Mouse (Mus musculus) heart, adult 9 months (tissue): ENCODE data around the gene 4930550C14Rik.

ENCODE experiments used
- DNase-seq, 2 experiments: peaks; one replicate each; pipeline ENCODE4 v3.0.0; 2022; ENCODE audit warnings: low spot score in 2 of 2

4930550C14Rik gene

DNA sequence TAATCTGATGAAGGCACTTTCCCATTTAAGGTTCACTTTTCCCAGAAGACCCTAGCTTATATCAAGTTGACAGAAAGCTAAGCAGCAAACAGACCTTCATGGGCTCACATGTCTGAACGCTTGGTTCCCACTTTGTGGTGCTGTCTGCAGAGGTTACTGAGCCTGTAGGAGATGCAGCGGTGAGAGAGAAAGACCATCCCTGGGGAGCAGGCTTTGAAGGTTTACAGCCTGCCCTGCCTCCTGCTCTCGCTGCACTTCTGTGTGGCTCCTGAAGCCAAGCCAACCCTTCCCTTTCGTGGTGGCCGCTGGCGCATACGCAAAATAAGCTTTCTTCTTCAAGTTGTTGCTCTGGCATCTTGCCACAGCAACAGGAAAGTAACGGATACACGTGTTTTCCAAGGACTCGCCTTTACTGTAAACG lies at the start of gene 4930550C14Rik:
4930550C14Rik (plus strand) TSS at position 35 of the 421 bp plus-strand sequence.
- peak; percentile 18 to 46 for DNase-seq

DNA sequence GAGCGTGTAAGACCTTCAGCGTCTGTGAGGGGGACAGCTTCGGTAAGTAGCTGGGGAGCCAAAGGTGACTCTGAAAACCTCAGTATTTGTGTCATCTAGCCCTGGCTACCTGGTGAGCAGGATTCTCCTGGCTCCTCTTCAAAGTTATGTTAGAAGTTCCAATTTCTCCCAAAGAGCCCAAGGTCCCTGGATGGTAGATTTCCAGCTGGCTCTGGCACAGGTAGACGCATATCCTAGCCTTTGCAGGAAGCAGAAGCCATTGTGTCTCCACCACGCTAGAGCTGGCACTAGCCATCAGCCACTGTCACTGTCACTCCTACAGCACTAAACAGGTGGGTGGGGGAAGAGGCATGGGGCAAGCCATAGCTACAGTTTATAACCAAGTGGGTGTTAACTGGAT lies 49.0 kb upstream of the 4930550C14Rik start:
- DNase-seq, result no peak

DNA sequence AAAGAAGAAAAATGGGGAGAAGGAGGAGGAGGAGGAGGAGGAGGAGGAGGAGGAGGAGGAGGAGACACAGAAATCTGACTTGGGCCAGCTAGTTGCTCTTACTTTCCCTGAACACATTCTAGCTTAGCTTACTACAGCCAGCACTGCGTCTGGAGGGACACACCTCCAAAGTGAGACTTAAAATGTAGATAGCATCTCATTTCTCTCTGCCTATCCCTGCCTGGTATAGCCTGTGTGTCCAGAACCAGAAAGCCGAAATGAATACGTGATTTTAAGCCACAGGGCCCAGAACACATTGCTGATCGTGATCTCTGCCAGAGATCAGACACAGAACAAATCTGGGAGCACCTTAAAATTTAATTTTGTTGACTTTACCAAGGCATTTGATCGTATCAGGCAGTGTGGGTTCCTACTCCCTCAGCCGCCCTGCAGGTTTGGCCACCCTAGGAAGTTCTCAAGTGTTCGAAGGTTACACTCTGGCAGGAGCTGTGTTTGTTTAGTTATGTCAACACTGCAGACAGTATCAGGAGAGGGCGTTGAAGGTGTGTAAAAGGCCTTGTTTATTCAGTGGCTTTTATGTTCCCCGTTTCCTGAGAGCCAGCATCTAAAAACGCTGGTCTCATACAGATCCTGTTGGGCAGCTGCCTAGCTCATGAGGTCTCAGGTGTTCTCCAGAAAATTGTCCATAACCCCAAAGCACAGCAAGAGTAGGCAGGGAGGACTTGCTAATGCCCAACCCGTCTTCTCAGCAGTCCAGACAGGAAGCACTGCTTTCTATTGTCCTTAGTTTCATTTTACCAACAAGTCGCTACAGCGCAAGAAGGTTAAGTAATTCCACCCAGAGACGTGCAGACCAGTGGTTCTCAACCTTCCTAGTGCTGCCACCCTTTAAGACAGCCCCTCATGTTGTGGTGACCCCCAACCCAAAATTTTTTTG lies 45.6 kb upstream of the 4930550C14Rik start:
- no peak for DNase-seq

DNA sequence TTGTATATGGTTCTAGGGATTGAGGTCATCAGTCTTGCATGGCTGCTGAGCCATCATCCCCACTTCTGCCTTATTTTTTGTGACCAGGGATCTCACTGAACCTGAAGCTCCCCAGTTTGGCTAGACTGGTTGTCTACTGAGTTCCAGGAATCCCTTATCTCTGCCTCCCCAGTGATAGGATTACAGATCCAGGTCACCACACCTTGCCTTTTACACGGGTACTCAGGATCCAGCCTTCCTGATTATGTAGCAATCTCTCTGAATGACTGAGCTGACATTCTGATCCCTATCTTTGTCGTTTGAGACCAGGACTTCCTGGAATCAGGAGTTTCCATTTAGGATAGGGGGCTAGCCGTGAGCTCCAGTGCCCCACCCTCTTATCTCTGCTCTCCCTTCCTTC lies 30.8 kb upstream of the 4930550C14Rik start:
- DNase-seq, result no peak

DNA sequence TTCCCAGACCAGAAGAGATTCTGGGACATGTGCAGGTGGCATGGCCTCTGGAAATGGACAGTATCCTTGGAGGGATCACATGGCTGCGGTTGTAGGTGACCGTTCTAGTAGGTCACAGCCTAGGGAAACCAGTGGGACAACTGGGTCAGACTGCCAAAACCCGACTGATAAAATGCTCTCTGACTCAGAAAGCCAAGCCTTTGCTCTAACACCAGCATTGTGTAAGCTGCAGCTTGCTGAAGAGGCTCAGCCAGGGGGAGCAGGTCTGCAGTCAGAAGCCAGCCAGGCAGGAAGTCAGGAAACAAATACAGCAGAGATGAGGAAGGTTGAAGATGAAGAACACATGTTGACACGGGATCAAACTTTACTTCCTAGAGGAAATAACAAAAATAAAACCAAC lies 26.2 kb upstream of the 4930550C14Rik start:
- peak; percentile 38 to 44 for DNase-seq

DNA sequence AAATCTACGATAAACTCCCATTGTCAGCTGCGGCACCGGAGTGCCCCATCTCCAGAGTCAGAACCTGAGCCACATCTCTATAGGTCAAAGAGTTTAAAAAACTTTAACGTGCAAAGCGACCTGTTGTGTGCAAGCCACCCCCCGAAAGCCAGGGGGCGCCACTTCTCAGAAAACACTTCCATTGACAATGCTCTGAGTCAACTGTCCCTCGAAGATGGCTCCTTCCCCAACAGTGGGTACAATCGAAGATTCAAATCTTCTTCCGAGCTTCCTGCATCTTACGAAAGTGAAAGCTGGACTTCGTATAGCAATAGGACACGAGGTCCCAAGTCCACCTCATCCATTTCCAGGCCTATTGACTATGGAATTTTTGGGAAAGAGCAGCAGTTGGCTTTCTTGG lies 25.3 kb upstream of the 4930550C14Rik start:
- no peak for DNase-seq

DNA sequence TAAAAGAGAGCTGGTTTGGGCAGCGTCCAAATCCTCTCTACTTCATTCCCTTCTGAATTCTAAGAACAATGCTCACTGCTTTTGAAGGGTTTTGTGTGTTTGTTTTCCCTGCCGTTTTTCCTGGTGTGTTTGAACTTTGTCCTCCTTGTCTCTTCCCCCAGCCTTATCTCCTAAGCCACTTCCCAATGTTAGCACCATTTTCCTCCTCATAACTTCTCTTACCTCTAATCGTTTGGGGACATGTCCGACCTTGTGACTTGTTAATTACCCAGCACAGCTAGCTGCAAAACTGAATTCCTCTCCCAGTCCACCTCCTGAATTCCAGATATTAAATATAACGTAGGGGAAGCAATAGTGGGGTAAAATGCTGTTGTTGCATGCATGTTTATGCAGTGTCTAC lies 24.5 kb upstream of the 4930550C14Rik start:
- DNase-seq, result no peak

DNA sequence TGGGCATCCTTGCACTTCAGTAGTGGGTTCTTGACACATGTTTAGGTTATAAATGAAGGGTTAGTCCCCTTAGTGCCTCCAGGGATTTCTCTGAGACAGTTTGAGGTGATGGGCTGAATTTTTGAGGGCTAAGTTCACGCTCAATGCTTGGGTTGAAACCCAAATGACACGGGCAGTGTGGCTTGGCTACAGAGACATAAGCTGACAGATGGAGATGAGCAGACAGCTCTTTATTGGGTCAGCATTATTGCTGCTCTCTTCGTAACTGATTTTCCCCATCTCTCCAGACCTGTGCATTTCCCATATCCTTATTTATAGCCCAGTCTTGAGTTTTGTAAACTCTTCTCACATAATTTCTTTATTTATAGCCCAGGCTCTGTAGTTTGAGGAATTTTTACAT lies 24.0 kb upstream of the 4930550C14Rik start:
- no peak for DNase-seq

DNA sequence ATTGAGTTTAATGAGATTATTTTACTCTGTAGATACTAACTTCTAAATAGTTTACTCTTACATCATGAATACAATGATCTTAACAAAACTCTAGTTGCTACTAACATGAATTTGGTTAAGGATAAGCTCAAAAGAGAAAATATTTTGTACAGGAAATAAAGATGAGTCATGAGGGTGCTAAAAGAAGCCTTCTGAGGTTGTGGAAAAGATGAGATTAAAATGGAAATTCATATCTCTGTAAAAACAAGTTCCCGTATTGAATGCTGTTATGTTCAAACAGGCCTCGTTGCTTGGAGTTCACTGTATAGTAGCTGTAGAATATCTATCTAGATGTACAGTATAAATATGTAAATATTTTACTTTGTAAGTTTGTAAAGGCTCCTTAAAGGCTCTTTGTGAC lies 21.5 kb upstream of the 4930550C14Rik start:
- DNase-seq, result no peak

DNA sequence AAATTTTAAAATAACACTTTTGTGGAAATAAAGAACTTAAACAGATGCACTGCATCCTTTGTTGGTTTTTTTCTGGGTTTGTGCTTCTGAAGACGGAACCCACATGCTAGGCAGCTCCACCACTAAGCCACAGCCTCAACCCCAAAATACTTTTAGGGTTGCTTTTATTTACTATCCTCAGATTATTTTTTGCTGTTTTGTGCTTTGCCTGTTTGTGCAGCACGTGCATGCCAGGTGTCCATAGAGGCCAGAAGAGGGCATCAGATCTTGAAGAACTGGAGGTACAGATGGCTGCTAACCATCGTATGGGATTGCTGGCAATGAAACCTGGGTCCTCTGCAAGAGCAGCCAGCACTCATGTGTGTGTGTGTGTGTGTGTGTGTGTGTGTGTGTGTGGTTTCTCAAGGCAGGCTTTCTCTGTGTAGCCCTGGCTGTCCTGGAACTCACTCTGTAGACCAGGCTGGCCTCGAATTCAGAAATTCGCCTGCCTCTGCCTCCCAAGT lies 21.0 kb upstream of the 4930550C14Rik start:
- DNase-seq, result no peak

DNA sequence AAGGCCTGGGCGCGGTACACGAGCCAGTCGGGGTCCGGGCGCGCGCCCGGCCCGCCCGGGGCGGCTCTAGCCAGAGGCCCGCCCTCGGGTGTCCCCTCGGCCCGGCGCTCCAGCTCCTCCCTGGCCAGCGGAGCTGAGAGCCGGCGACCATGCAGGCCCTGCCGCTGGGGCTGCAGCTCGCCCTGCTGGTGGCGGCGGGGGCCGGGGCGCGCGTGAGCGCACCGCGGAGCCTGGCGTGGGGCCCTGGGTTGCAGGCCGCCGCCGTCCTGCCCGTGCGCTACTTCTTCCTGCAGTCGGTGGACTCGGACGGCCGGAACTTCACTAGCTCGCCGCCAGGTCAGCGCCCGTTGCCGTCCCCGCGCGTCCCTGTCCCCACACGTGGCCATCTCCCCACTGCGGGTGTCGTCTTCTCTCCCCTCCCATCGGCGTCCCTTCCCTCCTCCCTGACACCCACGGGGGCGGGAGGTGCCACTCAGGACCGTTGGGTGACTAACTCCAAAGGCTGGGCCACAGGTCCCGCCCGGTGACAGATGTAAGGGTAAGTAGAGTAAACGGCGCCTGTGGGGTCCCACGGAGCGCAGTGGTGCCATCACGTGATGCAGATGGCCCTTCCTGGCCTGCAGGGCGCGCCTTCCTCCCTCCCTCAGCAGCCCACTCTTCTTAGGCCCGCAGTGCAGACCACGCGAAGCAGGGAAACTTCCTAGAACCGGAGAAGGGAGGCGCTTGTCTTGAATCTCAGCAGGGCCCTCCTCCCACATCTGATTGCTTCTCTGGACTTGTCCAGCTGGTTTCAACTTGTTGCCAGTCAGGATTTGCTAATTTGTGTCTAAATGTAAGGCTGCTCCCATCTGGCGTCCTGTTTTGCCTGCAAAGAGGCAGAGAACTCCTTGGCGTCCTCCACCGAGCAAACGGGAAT lies 17.9 kb upstream of the 4930550C14Rik start, which contains the start of gene Kdelc2:
Kdelc2 (plus strand) TSS at position 75 of the 916 bp plus-strand sequence.
- DNase-seq, result peak; percentile 85 to 86

DNA sequence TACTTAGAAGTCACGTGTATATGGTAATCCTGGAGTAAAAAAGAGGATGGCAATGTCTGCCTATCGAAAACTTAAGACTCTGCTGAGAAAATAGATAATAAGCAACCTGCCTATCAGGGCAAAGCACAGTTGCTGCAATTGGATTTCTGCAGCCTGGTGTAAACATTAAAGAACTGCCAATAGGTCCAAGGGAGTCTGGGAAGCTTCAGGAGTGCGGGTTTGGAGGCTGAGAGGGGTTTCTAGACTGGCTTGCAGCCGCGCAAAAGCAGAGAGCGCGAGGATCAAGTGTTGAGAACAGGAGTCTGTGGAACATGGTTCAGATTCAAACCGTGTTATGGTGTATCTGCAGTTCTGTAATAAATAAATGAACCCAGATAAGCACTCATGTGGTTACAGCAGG lies 17.3 kb upstream of the 4930550C14Rik start:
- no peak for DNase-seq

DNA sequence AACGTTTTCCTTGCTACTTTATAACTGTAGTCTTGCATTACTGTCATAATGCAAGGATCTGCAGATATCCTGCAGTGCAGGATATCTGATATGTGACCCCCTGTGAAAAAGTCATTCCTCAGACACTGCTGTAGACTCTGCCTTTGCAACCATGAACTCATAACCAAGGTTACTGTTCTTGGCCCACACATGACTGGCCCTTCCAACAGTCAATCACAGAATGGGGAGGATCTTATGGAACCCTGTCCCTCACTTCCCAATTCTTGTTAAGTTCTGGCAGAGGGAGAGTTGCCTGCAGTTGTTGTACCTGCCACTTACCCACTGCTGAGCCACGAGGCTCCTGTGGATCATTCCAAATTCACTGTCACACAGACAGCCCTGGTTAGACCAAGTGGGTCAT lies 14.7 kb upstream of the 4930550C14Rik start:
- DNase-seq, result peak; percentile 24 to 27

DNA sequence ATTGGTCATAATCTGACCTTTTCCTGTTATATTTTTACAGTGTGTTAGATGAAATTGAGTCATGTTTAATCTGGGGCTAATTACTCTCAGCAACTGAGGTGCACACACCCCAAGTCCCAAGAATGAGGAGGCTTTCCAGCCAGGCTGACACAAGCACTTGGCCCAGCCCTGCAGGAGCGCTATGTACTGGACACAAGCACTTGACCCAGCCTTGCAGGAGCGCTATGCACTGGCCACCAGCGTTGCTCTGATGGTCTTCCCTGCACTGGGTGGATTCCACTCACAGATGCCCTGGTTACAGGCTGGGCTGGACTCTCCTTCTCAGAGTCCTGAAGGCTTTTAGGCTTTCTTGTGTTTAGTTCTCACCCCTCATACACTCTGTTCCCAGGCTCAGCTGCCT lies 13.0 kb upstream of the 4930550C14Rik start:
- DNase-seq, result no peak

DNA sequence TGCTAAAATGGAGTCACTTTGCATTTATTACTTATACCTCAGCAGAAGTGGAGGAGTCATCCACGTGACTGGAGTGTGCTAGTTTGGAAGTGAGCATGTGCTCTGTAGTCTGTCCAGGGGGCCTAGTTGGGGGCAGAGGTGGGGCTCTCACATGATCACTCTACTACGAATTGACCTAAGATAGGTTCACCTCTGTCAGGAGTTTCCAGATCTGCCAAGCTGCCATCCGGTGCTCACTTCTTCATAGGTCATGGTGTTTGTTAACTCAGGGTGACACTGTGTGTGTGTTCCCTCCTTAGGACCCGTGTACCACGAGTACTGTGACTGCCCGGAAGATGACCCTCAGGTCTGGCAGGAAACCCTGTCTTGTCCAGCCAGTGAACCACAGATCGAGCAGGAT lies 12.0 kb upstream of the 4930550C14Rik start:
- no peak for DNase-seq

DNA sequence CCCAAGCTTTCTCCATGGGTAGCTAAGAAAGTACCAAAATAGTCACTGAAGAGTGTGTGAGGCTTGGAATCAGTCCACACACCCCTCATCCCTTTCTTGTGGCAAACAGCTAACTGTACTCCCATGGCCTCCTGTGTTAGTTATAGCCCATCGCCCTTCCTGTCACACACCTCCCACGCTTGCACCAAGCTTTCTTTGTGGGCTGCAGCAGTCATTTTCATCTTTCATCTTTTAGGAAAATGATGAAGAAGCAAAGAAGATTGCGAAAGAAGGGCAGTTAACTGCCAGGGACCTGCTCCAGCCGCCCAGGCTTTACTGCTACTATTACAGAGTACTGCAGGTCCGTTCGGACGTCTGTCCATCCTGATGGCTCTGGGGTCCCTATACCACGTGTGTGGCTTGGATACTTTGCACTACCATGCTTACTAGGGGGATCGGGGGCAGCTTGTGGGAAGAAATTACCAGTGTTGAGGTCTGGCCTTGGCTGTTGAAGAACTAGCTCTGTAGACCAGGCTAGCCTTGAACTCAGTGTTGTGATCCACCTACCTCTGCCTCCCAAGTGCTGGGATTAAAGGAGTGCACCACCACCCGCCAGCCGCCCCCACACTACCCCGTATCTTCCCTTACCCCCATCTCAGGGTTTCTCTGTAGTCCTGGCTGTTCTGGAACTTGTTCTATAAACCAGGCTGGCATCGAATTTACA lies 4.3 kb upstream of the 4930550C14Rik start:
- DNase-seq, result no peak

DNA sequence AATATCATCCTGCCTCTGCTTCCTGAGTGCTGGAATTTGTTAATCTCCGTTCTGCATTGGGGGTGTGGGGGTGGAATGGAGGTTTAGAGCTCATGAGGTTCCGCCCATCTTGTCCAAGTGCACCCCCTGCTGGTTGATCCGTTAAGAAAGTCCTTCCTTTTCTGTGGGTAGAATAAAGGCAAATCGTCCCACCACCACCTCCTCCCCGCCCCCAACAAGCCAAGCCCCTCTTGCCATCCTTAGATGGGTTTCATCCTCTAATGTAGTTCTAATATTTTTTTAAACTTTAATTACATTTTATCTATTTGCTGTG lies 3.8 kb upstream of the 4930550C14Rik start:
- peak in 1 of 2 experiments; percentile 29 for DNase-seq

DNA sequence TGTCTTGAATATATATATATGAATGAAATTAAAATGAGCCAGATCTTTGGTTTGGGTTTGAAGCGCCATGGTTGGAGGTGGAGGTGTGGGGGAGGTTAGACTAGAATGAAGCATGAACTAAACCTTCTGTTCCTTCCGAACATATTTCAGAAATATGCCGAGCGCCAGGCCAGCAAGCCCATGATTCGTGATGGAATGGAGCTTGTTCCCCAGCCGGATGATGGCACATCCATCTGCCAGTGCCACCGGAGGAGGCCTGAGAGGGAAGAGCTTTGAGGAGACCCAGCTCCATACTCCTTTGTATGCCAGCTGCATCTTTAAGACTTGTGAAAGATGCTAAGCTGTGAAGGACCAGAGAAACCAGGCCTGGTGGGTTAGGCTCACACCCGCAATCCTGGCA lies 2.6 kb upstream of the 4930550C14Rik start:
- DNase-seq, result no peak

DNA sequence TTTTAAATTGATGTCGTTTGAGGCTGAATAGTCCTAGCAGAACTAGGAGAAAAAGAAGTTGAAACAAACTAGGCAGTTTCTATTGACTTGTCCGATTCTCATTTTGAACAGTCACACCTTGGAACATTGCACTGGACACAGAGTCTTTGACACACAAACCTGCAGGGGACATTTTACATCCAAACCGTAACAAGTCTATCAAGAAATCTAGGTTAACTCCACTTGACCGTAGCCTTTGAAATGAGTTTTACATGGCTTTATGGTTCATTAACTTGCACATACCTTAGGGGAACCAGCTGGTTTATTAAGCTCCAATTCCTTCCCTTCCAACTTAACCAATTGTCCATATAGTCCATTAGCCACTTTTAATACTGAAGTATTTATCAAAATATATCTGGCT lies 1.4 kb upstream of the 4930550C14Rik start:
- DNase-seq, result no peak

DNA sequence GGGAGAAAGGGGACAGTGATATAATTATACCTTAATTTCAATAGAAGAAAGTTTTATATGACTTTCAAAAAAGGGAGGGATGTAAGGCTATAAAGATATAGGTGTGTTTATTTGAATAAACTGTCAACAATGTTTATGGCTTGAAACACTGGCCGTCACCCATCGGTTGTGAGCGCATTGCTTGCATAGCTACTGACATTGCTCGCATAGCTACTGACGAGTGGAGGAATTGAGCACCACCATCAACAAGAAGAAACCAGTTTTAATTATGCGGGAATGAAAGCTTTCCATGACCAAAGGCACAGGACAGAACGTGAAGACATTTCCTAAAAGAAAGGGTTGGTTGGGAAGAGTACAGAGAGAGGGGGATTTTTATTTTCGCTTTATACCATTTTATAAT lies 979 bp upstream of the 4930550C14Rik start:
- DNase-seq, result no peak

DNA sequence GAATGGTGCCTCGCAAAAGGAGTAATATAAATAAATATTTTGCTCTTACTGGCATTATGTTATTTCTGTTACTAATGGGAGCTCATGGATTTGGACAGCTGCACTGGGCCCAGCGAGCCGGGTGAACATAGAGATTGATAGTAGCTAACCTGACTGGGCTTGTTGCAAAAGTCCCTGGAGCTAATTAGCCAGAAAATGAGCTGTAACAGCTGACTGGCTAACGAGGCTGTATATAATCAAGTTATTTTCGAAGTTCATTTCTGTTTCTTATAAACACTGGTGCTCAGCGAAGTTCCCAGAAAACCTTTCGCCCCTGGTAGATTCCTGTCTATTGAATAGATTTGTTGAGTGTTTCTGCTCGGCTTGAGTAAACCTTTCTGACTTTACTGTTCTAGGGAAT lies 866 bp downstream of the 4930550C14Rik start:
- DNase-seq, result no peak
